Mouse (Mus musculus): Measurements from ENCODE around the gene Ccng1.

The Ccng1 gene

DNA sequence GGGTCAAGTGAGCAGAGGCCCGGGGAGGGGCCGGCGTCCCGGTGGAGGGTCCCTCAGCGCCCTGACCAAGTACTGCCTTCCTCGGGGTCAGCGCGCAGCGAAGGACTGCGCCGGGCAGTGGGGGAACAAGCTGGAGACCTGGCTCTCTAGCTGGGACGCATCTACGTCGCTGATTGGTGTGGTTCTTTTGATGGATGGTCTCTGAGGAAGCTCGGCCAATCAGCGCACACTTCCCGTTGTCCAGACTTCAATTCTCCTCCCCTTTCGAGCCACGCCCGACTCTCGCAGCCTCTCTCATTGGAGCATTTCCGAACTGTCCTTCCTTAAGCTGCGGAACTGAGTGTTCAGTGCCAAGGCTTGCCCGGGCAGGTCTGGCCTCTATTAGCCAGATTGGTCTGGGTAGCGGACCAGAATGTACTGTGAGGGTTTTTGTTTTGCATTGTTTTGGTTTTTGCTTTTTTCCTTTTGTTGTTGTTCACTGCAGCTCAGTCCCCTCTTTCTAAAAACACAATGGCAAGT is at the start of gene Ccng1:
Ccng1 (minus strand) TSS at position 203 of the 519 bp plus-strand sequence.
- DNase-seq: peak; percentile 89 to 95

DNA sequence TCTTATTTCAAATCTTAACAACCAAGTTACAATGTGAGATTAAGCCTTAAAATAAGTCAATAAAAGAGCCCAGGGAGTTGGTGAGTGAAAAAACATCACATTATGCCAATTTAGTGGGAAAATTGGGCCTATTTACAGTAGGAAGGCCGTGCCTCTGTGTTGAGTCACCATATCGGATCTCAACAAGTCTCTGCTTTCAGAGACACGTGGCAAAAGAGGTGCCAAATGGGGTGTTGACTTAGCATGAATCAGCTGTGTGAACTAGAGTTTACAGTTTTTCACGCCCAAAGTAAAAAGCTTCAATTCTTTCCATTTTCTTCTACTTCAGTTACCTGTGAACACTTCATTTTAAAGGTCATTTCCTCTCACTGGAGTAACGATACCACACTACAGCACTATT is 35.2 kb upstream of the Ccng1 start:
- no peak for DNase-seq

DNA sequence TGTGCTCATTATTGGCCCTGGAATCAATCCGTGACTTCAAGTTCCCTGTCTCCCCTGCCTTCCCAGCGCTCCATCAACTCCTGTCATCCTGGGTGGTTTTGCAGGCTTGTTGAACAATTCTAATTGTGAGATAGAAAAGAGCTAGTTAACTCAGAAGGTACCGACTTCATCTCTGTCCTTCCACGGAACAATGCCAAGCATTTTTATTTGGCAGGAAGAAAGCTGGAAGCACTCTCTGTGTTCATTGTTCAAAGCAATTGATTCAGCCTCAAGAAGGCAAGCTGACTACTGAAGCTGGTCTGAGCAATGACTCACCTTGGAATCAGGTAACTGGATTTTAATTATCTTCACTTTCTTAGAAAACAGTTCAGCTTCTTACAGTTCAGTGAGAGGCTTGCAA is 34.6 kb upstream of the Ccng1 start:
- DNase-seq: no peak

DNA sequence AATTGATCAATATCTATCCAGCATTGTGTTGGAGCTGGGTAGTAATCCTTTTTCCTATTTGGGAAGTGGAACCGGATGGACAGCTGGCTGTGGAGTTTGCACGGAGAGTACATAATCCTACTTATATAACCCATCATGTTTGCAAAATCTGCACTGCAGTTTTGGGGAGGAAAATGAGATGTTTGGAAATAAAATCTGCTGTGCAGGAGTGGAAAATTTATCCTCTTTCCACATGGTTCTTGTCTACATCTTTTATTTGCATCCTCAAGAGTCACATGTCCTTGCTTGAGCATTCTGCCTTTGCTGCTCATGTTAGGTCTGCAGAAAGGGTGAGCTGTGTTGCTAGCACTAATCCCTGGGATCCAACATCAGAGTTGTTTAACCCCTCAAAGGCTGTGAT is 31.8 kb upstream of the Ccng1 start:
- DNase-seq: no peak

DNA sequence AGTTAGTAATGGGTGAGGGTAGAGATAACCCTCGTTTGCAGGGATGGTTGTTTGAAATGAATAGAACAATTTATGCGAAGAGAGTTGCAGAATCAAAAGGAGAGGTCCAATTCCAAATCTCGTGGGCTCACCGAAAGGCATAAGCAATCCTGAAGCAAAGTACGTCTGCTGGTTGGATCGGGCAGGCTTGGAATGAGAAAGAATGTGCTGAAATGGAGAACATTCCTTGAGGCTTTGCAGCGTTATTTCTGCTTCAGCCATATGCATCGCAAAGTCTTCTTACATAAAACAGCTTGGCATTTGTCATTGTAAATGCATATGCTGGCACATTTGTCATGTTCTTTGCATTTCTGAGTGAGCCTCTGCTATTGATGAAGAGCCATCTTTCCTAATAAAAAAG is 29.2 kb upstream of the Ccng1 start:
- no peak for DNase-seq

DNA sequence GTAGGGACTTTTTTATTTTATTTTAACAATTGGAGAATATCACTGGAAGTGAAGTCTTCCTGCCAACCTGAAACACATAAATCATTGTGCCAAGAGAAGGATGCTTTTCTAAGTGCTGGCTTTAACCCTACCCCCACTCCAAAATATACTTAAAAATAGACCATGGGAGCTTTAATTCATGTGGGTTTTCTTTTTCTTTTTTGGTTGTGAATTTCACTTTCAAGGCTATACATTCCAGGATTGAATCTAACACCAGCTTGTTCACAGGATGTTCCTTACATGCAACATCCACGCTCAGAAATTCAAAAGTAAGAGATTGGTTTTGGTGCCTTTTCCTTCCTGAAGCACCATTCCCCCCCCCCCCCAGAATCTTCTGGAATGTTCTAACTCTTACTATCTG is 28.2 kb upstream of the Ccng1 start:
- no peak for DNase-seq

DNA sequence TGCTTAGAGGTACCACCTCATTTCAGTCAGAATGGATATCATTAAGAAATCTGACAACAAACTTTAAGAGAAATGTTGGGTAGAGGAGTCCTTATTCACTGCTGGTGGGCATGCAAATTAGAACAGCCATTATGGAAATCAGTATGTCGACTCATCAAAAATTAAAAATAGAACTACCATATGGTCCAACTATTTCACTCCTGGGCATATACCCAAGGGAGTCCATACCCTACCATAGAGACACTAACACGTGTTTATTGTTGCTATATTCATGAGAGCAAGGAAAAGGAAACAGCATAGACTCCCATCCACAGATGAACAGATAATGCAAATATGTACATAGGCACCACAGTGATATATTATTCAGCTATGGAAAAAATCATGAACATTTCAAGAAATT is 26.7 kb upstream of the Ccng1 start:
- DNase-seq: no peak

DNA sequence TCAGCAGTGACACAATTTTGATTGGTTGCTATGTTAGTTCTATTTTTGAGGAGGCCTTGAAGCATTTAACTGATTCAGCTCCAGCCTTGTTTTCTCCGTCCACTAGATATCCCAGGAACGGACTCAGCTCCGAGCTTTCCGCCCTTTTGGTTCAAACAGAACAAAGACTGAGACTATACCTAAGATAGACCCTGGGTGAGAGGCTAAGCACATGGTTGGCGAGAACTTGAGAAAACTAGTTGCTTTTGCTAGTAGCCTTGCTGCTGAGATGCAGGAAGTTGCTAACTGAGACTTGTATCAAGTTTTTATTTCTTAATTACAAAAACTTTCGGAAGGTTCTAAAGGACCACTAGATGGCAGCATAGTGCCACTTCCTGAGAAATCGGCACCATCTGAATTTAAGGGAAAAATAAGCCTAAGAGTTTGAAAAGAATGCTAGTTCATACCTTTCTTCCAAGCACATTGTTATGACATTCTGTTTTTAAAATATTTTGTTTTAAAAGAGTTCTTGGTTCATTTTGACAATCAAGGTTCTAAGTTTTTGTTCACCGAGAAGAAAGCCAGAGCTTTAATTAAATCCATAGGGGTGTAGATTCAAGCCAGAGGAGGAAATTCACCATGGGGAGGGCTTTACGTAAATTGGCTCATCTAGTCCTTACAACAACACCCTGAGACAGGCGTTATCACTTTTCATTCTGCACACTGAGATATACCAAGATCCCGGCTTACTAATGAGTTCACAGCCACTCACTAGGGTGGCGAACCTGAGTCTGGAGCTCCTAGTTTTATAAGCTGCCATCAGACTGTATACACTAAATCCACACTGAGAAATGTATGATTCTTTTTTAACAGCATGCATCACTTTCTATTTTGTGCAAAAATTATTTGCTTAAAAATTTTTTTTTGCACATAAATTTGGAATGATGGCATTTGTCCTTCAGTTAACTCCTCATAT is 20.5 kb upstream of the Ccng1 start:
- DNase-seq: peak; percentile 8 to 39

DNA sequence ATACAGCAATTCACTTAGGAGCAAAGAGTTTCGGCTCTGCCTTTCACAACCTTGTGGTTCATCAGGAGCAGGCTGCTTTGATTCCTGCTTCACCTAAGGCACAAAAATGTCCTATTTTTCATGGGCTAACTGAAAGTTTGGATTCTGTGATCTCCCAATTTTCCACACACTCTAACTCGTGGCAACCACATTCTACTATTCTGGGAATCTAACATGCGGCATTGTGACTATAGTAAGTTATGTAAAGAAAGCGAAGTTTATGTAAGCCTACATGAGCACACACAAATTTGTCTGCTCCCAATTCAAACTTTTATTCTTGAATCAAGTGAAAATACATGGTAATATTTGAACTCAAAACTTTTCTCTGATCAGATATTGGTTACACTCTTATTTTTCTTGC is 9.6 kb upstream of the Ccng1 start:
- no peak for DNase-seq

DNA sequence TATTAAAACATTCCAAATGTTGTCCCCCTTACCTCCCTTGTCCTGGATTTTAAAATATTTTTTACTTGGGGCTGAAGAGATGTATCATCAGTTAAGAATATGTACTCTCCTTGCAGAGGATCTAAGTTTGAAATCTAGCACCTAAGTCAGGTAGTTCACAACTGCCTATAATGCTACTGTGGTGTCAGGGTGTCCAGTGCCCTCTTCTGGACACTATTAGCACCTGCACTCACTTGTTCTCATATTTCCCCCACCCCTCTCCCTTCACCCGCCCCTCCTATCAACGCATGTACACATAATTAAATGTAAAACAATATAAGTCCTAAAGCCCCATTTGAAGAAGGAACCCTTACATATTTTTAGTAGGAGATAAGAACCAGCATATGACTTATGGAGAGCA is 8.3 kb upstream of the Ccng1 start:
- DNase-seq: peak; percentile 9 to 14

DNA sequence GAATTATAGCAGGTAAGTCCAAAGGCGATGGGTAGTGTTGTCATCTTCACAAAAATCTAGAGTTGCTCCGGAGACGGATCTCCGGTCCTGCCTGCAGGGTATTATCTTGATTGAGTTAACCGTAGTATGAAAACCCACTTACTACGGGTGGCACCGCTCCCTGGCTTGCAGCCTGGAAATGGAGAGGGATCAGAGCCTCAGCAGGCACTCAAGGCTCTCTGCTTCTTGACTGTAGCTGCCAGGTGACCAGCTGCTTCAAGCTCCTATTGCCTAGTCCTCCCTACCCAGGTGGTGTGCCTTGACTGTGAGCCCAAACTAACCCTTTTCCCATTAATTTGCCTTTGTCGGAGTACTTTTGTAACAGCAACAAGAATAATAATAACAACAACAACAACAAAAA is 4.8 kb upstream of the Ccng1 start:
- no peak for DNase-seq

DNA sequence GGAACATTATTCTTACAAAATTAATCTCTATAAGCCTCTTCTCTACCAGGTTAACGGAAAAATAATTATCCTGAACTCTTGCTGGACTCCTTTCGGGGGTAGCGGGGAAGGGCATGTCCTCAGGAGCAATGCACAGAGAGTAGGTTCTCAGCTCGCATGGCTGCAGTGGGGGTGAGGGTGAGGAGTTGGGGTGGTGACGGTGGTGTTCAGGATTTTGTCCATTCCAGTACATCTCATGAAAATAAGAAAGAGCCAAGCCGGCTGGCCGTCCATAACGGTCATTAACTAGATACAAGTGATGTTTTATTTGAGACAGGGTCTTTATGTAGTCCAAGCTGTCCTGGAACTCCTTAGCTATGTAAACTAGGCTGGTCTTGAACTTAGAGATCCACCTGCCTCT is 857 bp upstream of the Ccng1 start:
- no peak for DNase-seq

DNA sequence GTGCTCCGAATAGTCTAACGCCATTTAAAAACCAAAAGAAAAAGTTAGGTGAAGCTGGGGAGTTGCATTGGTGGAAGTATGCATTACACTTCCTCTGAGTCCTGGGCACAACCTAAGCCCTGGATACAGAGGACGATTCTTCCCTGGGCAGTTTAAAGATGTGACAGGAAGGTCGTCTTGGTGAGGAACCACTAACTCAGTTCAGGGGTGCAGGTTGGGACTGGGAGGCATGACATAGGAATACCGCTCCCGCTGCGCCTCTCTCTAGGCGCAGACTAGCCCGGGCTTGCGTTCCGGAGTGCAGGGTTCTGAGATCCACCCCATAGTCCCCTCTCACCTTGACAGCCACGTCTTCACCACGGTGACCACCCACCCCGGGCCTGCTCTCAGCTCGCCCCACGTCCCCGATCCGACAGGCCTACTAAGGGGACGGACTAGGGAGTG is 425 bp downstream of the Ccng1 start:
- DNase-seq: no peak

DNA sequence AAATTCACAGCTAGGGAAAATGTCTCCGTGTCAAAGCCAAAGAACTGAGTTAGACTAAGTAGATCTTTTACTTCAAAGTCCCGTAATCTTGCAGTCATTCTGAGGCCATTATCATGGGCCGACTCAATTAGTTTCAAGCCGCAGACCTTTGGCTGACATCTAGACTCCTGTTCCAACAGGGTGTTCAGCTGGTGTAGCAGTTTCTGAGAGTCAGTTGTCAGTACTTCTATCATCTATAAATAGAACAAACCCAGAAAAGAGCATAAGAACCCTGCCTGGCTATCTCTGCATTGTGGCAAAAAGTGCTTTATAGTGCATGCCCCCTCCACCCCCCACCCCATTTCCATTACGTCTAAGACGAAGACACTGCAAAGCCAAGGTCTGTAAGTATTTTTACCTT is 1.3 kb downstream of the Ccng1 start:
- DNase-seq: no peak

DNA sequence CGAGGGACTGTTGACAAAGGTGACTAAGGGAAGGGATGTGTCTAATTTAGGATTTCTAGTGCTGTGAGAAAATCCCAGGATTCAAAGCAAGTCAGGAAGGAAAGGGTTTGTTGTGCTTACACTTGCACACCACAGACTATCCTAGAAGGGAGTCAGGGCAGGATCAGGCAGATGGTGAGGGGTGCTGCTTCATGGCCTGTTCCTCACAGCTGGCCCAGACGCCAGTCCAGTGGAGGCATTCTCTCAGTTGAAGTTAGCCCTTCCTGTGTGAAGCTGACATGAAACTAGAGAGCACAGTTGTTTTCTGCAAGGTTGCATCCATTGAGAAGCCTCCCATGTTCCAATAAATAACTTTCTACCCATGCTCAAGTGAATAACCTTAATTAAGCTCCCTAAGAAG is 7.4 kb downstream of the Ccng1 start:
- no peak for DNase-seq

DNA sequence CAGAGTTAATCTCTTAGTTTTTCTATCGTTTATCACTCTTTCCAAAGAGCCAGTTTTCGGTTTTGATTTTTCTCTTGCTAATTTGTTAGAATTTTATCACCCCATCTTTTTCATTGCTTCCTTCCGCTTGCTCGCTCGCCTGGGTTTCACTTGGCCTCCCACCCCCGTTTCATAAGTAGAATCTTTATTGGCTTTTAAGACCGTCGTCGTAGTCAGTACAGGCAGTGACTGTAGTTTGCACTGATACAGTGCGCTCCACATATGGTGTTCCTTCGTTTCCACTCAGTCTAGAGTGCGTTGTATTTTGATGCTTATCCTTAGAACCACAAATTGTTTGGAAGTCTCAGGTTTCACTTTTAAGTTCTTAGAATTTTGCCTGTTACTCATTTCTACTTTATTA is 8.8 kb downstream of the Ccng1 start:
- DNase-seq: no peak

DNA sequence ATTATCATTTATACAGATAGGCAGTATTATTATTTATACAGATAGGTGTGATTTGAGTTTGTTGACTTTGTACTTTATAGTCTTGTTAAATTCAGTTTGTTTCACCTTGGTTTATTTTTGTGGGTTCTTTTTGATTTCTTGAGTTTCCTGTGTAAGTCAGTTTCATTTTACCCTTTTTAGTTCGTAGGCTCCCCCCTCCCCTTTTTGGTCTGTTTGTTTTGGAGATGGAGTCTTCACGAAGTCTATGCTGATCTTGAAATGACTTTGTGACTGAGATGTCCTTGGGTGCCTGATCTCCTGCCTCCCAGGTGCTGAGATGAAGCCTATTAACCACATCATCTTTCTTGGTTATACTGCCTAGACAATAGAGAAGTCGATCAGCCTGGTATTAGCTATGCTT is 10.8 kb downstream of the Ccng1 start:
- DNase-seq: no peak

DNA sequence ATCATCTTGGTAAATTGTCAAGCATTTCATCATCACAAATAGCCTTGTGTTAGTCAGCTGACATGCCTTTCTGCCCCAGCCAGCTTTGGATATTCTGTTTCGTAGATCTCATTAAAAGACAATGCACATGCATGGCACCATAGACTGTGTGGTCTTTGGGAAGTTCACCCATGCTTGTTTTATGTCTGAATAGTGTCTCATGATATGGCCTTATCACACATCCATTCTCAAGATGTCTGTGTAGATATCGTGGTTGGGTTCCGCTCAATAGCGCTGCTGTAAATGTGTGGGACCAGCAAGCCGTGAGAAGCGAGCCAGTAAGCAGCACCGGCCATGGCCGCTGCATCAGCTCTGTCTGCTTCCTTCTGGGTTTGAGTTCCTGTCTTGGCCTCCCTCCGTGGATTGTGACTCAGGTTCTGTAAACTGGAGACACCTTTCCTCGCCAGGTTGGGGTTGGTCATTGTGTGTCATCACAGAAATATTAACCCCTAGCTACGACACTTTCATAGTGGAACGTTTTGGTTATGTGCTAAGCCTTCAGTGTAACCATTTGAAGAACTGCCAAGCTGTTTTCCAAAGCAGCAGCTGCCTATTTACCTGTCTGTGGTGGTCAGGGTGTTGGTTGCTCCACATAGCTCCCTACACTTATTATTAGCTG is 13.4 kb downstream of the Ccng1 start:
- DNase-seq: no peak

DNA sequence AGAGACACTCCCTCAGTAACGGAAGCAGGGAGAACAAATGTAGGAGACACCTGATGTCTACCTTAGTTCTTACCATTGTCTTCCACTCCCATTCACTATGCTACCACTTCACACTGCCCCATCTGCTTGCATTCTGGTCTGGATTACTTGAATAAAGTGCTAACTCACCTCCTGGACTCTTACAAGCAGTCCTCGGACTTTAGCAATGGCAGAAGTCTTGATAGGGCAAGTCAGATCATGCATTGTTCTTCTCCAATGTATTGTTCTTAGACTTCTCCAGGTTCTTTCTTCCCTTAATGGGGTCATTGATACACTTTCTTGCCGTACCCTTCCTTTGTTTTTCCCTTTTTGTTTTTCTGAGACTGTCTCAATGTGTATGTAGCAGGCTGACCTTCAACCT is 17.7 kb downstream of the Ccng1 start:
- no peak for DNase-seq

DNA sequence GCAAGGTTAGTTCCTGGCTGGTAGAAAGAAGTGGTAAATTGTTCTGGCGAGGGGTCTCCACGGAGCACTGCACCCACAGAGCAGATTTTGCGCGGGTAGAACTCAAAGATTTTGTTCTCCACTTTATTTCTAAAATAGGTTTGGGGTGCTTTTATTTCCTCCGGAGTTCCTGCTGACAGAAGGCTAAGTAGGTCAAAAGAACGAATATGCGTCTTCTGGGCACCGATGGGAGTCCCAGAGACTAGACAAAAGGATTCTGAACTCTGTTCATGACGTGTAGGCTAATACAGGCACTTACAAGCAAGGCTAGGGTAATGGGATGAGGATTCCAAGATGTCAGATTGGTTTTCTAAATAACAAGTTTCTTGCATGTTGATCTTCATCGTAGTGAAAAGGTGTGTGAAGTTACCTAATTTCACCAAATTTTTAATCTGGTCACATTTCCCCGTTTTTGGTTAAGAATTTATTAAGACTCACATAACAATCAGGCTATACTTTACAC is 20.8 kb downstream of the Ccng1 start:
- no peak for DNase-seq

DNA sequence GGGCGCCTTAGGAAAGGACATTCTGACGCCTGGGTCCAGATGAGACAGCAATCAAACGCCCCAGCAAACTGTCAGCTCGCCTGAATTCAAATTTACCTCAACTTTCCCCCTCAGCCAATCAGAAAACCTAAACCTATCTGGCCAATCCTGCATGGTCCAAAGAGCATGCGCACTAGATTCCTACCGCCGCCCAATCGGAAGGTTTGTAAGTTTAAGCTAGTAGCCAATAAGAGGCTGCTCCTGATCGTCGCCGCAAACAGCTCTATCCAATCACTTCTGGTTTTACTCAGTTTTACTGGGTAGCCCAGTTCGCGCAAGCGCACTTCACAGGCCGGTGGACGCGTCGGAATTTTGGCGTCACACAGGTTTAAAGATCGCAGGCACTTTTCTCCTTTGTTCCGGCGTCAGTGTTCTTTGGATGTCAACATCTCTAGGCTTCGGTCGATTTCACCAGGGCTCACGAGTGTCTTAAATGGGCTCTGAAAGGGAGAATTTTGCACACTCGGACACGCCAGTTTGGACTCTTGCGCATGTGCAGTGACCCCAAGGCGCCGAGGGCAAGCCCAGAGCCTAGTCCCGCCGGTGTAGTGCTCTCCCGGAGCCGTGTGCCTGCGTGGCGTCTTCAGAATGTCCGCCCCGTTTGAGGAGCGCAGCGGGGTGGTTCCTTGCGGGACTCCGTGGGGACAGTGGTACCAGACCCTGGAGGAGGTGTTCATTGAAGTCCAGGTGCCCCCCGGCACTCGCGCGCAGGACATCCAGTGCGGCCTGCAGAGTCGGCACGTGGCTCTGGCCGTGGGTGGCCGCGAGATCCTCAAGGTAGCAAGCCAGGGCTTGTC is 21.6 kb downstream of the Ccng1 start, which contains the start of the genes Hmmr and Nudcd2:
Hmmr (minus strand) TSS at position 84 of the 836 bp plus-strand sequence.
Nudcd2 (plus strand) TSS at position 329 of the 836 bp plus-strand sequence.
- DNase-seq: peak; percentile 91 to 96

DNA sequence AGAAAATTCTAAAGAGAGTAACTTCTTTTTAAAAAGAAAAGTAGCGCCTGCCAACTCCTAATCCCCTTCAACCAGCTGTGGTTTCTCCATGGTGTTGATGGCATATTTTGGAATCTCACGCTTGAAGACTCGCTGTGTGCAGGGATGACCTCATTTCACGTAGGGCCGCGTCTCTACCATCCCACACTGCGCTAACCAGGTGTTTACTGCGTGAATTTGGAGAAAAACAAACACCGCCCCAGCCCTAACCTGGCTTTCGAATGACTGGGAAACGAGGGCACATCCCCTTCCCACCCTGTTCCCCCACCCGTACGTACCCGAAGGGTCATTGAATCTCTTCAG is 22.1 kb downstream of the Ccng1 start:
- DNase-seq: no peak

DNA sequence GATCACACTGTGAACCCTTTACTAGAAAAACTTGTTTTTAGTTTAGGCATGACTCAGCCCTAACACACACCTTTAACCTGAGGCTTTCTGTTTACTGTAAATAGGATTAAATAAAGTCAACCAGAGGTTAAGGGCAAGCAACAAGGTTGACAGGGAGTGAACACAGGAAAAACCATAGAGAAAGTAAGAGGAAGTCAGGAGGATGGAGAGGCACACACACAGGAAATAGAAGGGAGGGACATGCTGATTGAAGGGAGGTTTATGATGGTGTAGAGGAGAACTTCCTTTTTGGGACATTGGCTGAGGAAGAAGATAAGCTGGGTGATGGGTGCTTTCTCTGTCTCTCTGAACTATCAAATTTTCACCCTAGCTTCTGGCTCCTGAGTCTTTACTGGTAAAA is 36.8 kb downstream of the Ccng1 start:
- DNase-seq: no peak
